Mouse (Mus musculus) left cerebral cortex, adult 8-10 months (tissue): Measurements from ENCODE around the gene Bcl3. TPM values are rescaled to one million over a fixed set of nuclear protein-coding genes. Genes with fewer than 3 reads are reported as not detected.
A peak's percentile ranks its signal among the peaks of the same experiment; 100 is the strongest.

Experiments
- DNase-seq, 2 experiments: peaks; one replicate each; pipeline ENCODE4 v3.0.0; 2022; ENCODE audit warnings: low spot score in 2 of 2
- total RNA-seq, 4 experiments: library from RNA; stranded (reverse); gene quantifications; 2 replicates each; pipeline ENCODE4 v1.2.4; 2022

The Bcl3 gene
- total RNA-seq, result 1 to 10 TPM in 2 of 4 experiments, under 1 TPM in 1, not detected in 1; 0.57 to 6.4 (median 2.9) TPM

GRCm38 (mm10) chr7:19822604-19823058 lies at the start of gene Bcl3:
TSS of gene Bcl3 (minus strand) at chr7:19822770.
- DNase-seq, result no peak

GRCm38 (mm10) chr7:19871943-19872601 lies 49.5 kb upstream of the Bcl3 start:
- DNase-seq, result no peak

GRCm38 (mm10) chr7:19871137-19871621 lies 48.6 kb upstream of the Bcl3 start:
- no peak for DNase-seq

GRCm38 (mm10) chr7:19867751-19868399 lies 45.3 kb upstream of the Bcl3 start:
- no peak for DNase-seq

GRCm38 (mm10) chr7:19866490-19866889 lies 43.9 kb upstream of the Bcl3 start:
- no peak for DNase-seq

- no peak for DNase-seq
Measured at GRCm38 (mm10) chr7:19865246-19866036, 42.9 kb upstream of the Bcl3 start.

GRCm38 (mm10) chr7:19864241-19864640 lies 41.7 kb upstream of the Bcl3 start:
- DNase-seq, result no peak

GRCm38 (mm10) chr7:19861199-19861598 lies 38.6 kb upstream of the Bcl3 start, which contains the start of gene Ceacam16:
TSS of gene Ceacam16 (minus strand) at chr7:19861299.
- no peak for DNase-seq

- DNase-seq, result no peak
Measured at GRCm38 (mm10) chr7:19859740-19860139, 37.2 kb upstream of the Bcl3 start.

- no peak for DNase-seq
Measured at GRCm38 (mm10) chr7:19856283-19856682, 33.7 kb upstream of the Bcl3 start.

- no peak for DNase-seq
Measured at GRCm38 (mm10) chr7:19855663-19856062, 33.1 kb upstream of the Bcl3 start.

GRCm38 (mm10) chr7:19853526-19853925 lies 31.0 kb upstream of the Bcl3 start:
- no peak for DNase-seq

GRCm38 (mm10) chr7:19851858-19852570 lies 29.4 kb upstream of the Bcl3 start, which contains the start of gene Gm19345:
TSS of gene Gm19345 (plus strand) at chr7:19852003.
- no peak for DNase-seq

- DNase-seq, result no peak
Measured at GRCm38 (mm10) chr7:19844521-19845171, 22.1 kb upstream of the Bcl3 start.

- DNase-seq, result peak in 1 of 2 experiments; percentile 34
Measured at GRCm38 (mm10) chr7:19843561-19843960, 21.0 kb upstream of the Bcl3 start.

- DNase-seq, result no peak
Measured at GRCm38 (mm10) chr7:19842885-19843504, 20.4 kb upstream of the Bcl3 start.

GRCm38 (mm10) chr7:19841686-19842413 lies 19.3 kb upstream of the Bcl3 start:
- no peak for DNase-seq

GRCm38 (mm10) chr7:19840936-19841335 lies 18.4 kb upstream of the Bcl3 start:
- DNase-seq, result no peak

- DNase-seq, result no peak
Measured at GRCm38 (mm10) chr7:19840371-19840770, 17.8 kb upstream of the Bcl3 start.
